Mouse (Mus musculus) liver, postnatal 0 days (tissue): ENCODE data around the gene Clp1.

Experiments
- CTCF ChIP-seq: sonication (generic); IDR thresholded peaks from 2 replicates; pipeline ENCODE4 v1.5.1; 2016; ENCODE audit warnings: antibody characterized with exemption, low read depth
- EP300 ChIP-seq: IDR thresholded peaks from 2 replicates; pipeline ENCODE4 v1.6.1; 2016; ENCODE audit warnings: antibody characterized with exemption, low read depth, mild to moderate bottlenecking

GRCm38 (mm10) chr2:84688080-84688844 is 38.9 kb downstream of the Clp1 start:
- TF ChIP-seq CTCF (no peak), EP300 (0 out of 2 replicates have a peak, but pooled peaks have one; percentile 29)
